Mouse (Mus musculus) left cerebral cortex, adult 2 months (tissue): ENCODE data around the gene Grm7. TPM values are rescaled to one million over a fixed set of nuclear protein-coding genes. Genes with fewer than 3 reads are reported as not detected.

Source experiments
- DNase-seq, 2 experiments: peaks; one replicate each; pipeline ENCODE4 v3.0.0; 2021 to 2022; ENCODE audit warnings: low spot score in 2 of 2, mixed read lengths in 1 of 2; ENCODE audit errors: extremely low spot score in 1 of 2
- H3K27ac ChIP-seq: fragments of 200-600 bp; 2 replicates; pipeline ENCODE4 v1.8.1; 2022
- H3K4me3 ChIP-seq: fragments of 200-600 bp; 2 replicates; pipeline ENCODE4 v1.8.1; 2022
- CTCF ChIP-seq: fragments of 200-600 bp; IDR thresholded peaks from 2 replicates; pipeline ENCODE4 v1.8.1; 2022; ENCODE audit warnings: antibody characterized with exemption, mild to moderate bottlenecking, moderate library complexity
- intact Hi-C: fragments of 180-260 bp; cut with DNase I; formaldehyde crosslinking; loops from one replicate; pipeline ENCODE4 v1.15.1; 2025
- total RNA-seq, 2 experiments: library from RNA; stranded (reverse); gene quantifications; 2 replicates each; pipeline ENCODE4 v1.2.3; 2021

Grm7 gene
- total RNA-seq, 2 experiments from 2014 or later = 83.2 to 84.2 TPM

GRCm38 (mm10) chr6:111372626-111373380, 727.4 kb downstream of the Grm7 start:
- intact Hi-C loops = loop anchor here (5.0 kb wide), 1 partner anchor 726 kb away; the partner anchor contains the start of gene Grm7
- no peak for DNase-seq
- H3K4me3 ChIP-seq = no peak overlapping the region
- TF ChIP-seq CTCF = no peak
- H3K27ac ChIP-seq = peak overlapping the region; percentile 73

- DNase-seq = no peak
- no peak for TF ChIP-seq CTCF
- no peak overlapping the region for H3K4me3 ChIP-seq
- intact Hi-C loops = no loop called here
- no peak overlapping the region for H3K27ac ChIP-seq
These were observed 735.3 kb downstream of the Grm7 start for GRCm38 (mm10) chr6:111380710-111381109.

GRCm38 (mm10) chr6:111408750-111409149, 763.4 kb downstream of the Grm7 start:
- Histone ChIP-seq H3K27ac (peak overlapping the region; percentile 60; the same call in 1 of the 2 replicates), H3K4me3 (no peak overlapping the region)
- peak in 1 of 2 experiments; percentile 20 for DNase-seq
- intact Hi-C loops = no loop called here
- no peak for TF ChIP-seq CTCF

DNA sequence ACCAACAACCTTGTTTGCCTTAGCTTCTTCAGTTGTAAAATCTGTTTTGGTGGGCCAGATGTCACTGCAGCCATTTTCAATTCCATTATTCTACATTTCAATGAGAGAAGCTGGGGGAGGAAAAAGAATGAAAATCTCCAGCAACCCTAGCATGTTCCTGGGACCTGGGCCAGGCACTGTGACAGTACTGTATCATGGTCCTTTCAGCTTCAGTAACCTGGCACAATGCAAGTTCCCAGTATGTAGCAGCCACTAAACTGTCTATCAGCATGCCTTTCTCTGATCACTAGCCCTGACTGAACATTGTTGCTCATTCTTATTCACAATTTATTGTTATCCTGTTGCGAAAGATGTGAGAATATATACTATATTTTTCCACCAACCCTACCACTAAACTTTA, 779.4 kb downstream of the Grm7 start:
- no peak overlapping the region for H3K27ac ChIP-seq
- intact Hi-C loops = no loop called here
- TF ChIP-seq CTCF = no peak
- DNase-seq = no peak
- no peak overlapping the region for H3K4me3 ChIP-seq

- H3K4me3 ChIP-seq = no peak overlapping the region
- no peak for TF ChIP-seq CTCF
- intact Hi-C loops = no loop called here
These were observed 800.8 kb downstream of the Grm7 start for GRCm38 (mm10) chr6:111446228-111446627.

DNA sequence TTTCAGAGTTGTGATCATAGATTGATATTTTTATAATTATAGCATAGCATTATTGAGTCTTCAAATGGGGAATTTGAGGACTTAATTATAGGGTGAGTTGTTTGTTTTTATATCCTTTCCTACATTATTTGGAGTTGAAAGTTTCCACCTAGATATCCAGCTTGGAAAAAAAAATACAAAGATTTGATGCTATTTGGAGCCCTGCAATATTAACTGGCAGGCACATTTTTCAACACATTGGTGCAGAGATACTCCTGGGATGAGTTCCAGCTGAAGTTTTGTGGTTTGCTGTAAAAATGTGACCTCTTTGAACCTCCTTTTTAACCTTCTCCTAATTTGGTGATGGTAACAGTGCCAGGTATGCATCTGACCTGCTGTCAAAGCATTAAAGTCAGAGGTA, 802.5 kb downstream of the Grm7 start:
- intact Hi-C loops = no loop called here
- Histone ChIP-seq H3K4me3 (no peak overlapping the region), H3K27ac (no peak overlapping the region)
- no peak for TF ChIP-seq CTCF
- no peak for DNase-seq

More at GRCm38 (mm10) chr6:111446228-111446627, 800.8 kb downstream of the Grm7 start:
- H3K27ac ChIP-seq = no peak overlapping the region
- no peak for DNase-seq

DNA sequence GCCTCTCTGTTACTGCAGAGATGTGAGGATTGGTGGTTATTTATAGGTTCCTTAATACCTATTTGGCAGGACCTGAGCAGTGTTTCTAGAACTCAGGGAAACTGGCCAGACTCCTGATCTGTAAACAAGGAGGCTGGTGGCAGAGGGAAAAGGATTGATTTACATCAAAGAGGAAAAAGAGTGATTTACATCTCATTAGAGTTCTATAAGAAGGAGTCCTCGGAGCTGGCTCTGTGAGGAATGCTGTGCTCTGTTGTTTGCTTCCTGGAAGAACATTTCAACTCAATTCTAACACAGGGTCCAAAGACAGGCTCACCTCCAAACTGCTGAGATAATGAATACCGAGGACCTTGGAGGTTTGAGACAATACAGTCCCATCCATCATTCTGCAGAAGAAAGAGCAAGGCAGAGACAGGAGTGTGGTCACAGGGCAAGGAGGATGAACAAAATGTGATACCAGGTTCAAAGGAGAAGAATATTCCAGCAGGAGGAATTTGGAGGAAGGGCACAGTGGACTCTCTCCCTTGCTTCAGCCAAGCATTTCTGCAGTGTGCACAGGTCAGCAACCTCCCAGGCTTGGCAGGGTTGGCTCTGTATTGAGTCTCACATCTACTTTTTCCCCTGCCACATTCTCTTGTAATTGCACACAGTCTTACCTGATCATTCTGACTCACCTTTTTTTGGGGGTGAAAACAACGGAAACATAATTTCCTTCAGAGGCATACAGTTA, 803.8 kb downstream of the Grm7 start:
- no peak for DNase-seq
- Histone ChIP-seq H3K27ac (no peak overlapping the region), H3K4me3 (no peak overlapping the region)
- intact Hi-C loops = no loop called here
- no peak for TF ChIP-seq CTCF

DNA sequence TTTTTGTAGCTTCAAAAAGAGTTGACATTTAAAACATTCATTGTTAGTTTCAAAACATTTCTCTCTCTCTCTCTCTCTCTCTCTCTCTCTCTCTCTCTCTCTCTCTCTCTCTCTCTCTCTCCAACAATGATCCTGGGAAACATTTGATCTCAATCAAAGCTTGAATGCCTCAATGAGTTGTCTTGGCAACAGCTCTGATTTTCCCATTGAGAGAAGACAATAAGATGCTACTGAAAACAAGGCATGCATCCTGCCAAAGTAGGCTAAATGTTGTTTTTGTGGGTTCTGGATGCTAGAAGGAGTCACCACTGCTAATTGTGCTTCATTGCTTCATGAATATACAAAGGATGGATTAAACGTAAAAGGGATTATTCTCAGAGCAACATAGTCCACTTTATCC, 836.5 kb downstream of the Grm7 start:
- intact Hi-C loops = no loop called here
- no peak for DNase-seq
- H3K27ac ChIP-seq = no peak overlapping the region
- TF ChIP-seq CTCF = no peak
- no peak overlapping the region for H3K4me3 ChIP-seq

DNA sequence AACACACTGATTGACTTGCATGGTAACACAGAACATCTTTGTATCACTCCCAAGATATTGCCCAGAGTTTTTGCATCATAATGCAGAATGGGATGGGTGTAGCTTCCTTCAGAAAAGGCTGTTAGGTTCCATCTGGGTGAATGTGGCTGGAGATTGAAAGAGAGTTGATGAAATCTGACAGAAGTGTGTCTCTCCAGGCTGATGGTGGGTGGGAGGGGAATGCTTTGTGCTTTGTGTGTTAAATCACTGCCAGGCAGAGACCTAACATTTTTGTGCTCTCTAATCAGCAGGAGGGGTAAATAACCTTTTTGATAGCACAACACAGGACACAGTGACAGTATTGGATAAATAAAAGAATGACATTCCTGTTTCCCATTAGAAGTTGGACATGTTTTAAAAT, 840.7 kb downstream of the Grm7 start:
- TF ChIP-seq CTCF = no peak
- Histone ChIP-seq H3K27ac (no peak overlapping the region), H3K4me3 (no peak overlapping the region)
- no peak for DNase-seq
- intact Hi-C loops = no loop called here

DNA sequence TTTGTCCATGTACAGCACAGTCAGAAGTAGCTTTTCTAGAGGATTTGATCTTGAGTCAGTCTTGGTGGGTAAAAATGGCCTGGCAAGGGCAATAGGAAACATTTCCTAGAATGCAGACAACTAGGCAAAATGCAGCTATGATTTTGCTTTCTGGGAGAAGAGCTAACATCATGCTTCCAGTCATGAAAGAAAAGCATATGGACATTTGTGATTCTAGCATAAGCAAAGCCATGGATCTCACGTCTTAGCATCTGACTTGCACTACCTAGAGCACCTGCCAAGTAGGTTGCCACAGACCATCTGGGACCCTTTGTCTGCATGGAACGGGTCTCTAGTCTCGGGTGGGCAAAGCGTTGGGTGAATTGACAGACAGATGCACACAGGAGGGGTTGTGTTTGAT, 842.2 kb downstream of the Grm7 start:
- H3K4me3 ChIP-seq = no peak overlapping the region
- no peak for TF ChIP-seq CTCF
- intact Hi-C loops = no loop called here
- DNase-seq = no peak
- H3K27ac ChIP-seq = no peak overlapping the region

- H3K4me3 ChIP-seq = no peak overlapping the region
- peak overlapping the region; percentile 1; the same call in 1 of the 2 replicates for H3K27ac ChIP-seq
- intact Hi-C loops = no loop called here
- no peak for TF ChIP-seq CTCF
- DNase-seq = no peak
These were observed 846.8 kb downstream of the Grm7 start for GRCm38 (mm10) chr6:111492166-111492565.

DNA sequence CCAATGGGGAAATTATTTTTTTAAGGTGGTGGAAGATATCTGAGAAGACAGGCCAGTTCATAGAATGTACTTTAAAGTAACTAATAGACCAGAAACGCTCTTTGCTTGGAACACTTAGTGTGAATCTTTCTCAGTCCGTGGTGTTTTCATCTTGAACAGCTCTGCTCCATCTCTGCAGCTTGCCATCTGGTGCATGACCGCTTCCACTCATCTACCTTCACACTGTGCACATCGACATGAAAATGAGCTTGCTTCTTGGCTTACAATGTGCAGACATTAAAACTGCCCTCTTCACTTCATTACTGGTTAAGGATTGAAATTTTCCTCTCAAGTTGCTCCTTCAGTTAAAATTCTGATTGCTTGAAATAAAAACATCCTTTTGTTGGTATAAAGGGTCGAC, 854.2 kb downstream of the Grm7 start:
- no peak for TF ChIP-seq CTCF
- no peak for DNase-seq
- H3K4me3 ChIP-seq = no peak overlapping the region
- intact Hi-C loops = no loop called here
- H3K27ac ChIP-seq = peak overlapping the region; percentile 4; the same call in 1 of the 2 replicates
